Mouse (Mus musculus) thymus, adult 2 months (tissue): ENCODE data around the gene Pex14.

Experiments
- CTCF ChIP-seq: fragments of 200-500 bp; IDR thresholded peaks from 2 replicates; pipeline ENCODE4 v1.5.1; 2012; ENCODE audit warnings: mild to moderate bottlenecking, control low read depth, low read length, moderate library complexity, borderline replicate concordance; ENCODE audit not compliant: control insufficient read depth, poor library complexity, insufficient read depth; ENCODE audit errors: extremely low read depth
- POLR2A ChIP-seq: fragments of 200-500 bp; IDR thresholded peaks from 2 replicates; pipeline ENCODE4 v1.6.1; 2012; ENCODE audit warnings: mild to moderate bottlenecking, low read length, control low read depth, moderate library complexity; ENCODE audit not compliant: control insufficient read depth, poor library complexity, insufficient read depth; ENCODE audit errors: extremely low read depth

DNA sequence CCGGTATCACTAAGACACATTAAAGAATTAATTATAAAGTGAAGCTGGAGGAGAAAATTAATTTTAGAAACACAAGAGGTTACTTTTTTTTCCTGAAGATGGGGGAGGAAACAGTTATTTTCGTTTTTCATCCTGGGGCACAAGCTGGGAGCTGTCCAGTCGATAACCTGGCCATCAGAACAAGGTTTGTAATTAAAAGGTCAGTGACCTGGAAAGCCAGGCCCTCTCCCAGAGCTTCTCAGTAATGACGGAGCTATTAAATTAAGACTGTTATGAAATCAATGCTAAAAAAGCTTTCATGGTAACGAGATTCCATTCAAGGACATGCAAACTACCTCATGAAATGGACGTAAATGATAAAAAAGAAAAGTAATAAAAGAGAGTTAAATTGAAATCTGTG is 62.0 kb downstream of the Pex14 start:
- TF ChIP-seq POLR2A (no peak), CTCF (no peak)
